Mouse (Mus musculus): Measurements from ENCODE around the gene Setdb1. TPM values are rescaled to one million over a fixed set of nuclear protein-coding genes. Genes with fewer than 3 reads are reported as not detected.

Setdb1 gene
- polyA plus RNA-seq, 1 experiment from 2014 or later = 15.9 TPM

DNA sequence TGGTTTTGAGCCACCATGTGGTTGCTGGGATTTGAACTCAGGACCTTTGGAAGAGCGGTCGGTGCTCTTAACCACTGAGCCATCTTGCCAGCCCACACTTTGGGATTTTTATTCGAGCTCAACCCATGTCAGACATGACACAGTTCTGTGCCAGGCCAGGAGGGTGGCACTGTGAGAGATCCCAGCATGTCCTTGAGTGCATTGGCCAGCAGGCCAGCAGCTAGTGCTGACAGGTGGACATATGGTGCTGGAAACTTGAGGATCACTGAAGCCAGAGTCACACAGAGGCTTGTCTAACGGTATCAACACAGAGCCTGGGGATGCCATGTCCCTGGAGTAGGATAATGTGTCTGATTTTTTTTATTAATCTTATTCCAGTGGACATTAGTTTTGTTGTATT, 67.6 kb downstream of the Setdb1 start:
- H3K36me3 ChIP-seq = peaks cover 54% of the 10 kb centered on the region
- no peak for ATAC-seq (ENCODE audit: low read depth)
- DNase-seq = no peak
- H3K4me1 ChIP-seq (replicated peaks) = peaks cover 47% of the 10 kb centered on the region
- no peak overlapping the region for H3K4me3 ChIP-seq (replicated peaks)
- no peaks in the 10 kb centered on the region for H3K9me3 ChIP-seq (replicated peaks)
- no peak overlapping the region for H3K27ac ChIP-seq
- no peak overlapping the region for H3K9ac ChIP-seq
- H3K27me3 ChIP-seq = no peaks in the 10 kb centered on the region
- H3K4me2 ChIP-seq = no peak overlapping the region
- 85% methylated on average over 4 of the region's 4 CpGs for WGBS (ENCODE audit: insufficient replicate concordance)

DNA sequence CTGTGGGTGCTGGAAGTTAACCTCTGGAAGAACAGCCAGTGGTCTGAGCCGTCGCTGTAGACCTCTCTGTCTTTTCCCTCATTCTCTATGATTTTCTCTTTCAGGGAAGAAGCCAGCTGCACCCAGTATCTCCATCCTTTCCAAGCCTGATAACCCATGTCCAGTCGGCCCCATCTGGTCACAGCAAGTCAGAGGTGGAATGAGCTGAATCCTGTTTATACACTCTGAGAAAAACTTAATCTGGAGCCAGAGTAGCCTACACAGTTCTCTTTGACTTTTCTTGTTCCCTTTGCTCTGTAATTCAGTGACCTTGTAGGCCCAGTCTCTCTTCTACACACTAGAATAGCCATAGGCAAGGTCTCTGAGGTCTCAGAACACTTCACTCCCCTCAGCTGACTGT, 69.5 kb downstream of the Setdb1 start:
- H3K9ac ChIP-seq = no peak overlapping the region
- no peak overlapping the region for H3K4me2 ChIP-seq
- peaks cover 41% of the 10 kb centered on the region for H3K4me1 ChIP-seq (replicated peaks)
- no peak overlapping the region for H3K27ac ChIP-seq
- DNase-seq = no peak
- peaks cover 38% of the 10 kb centered on the region for H3K36me3 ChIP-seq
- H3K4me3 ChIP-seq (replicated peaks) = no peak overlapping the region
- no peaks in the 10 kb centered on the region for H3K27me3 ChIP-seq
- 79% methylated on average over 3 of the region's 3 CpGs for WGBS (ENCODE audit: insufficient replicate concordance)
- no peak for ATAC-seq (ENCODE audit: low read depth)
- no peaks in the 10 kb centered on the region for H3K9me3 ChIP-seq (replicated peaks)

DNA sequence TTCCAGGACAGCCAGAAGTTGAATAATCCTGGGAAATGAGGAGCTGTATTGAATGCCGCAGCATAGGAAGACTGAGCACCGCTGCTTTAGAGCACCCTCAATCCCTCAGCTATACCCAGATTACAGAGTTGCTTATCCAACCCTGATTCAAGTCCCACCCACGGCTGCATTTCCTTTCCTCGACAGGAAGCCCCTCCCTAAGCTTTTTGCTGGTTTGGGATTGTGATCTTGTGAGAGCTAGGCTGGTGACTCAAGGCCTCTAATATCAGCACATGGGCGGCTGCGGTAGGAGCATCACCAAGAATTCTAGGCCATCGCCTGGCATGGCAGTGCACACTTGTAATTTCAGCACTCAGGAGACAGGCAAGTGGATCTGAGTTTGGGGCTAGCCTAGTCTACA, 70.5 kb downstream of the Setdb1 start:
- 48% methylated on average over 7 of the region's 7 CpGs for whole genome bisulfite sequencing (ENCODE audit: insufficient replicate concordance)
- no peak for ATAC-seq (ENCODE audit: low read depth)
- H3K4me2 ChIP-seq = no peak overlapping the region
- no peaks in the 10 kb centered on the region for H3K9me3 ChIP-seq (replicated peaks)
- no peak for DNase-seq
- no peak overlapping the region for H3K9ac ChIP-seq
- H3K4me3 ChIP-seq (replicated peaks) = no peak overlapping the region
- no peaks in the 10 kb centered on the region for H3K27me3 ChIP-seq
- peaks cover 41% of the 10 kb centered on the region for H3K4me1 ChIP-seq (replicated peaks)
- H3K36me3 ChIP-seq = peaks cover 38% of the 10 kb centered on the region
- no peak overlapping the region for H3K27ac ChIP-seq

DNA sequence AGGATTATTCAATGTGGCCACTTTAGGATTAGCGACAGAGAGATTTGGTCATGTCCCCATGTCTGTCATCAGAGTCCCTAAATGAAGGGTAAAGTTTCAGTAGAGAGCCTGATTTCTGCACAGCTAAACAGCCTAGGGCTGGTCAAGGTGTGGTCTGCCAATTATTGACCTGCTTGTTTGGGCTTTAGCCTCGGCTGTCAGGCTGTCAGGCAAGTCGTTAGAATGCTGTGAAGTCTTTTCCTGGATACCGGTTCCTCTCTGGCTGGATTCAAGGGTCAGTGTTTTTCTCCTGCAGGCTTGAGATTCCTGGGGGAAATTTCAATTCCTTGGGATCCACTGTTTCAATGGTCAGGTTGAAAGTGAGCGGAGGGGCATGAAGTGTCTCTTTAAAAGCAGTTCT, 71.0 kb downstream of the Setdb1 start:
- DNase-seq = no peak

DNA sequence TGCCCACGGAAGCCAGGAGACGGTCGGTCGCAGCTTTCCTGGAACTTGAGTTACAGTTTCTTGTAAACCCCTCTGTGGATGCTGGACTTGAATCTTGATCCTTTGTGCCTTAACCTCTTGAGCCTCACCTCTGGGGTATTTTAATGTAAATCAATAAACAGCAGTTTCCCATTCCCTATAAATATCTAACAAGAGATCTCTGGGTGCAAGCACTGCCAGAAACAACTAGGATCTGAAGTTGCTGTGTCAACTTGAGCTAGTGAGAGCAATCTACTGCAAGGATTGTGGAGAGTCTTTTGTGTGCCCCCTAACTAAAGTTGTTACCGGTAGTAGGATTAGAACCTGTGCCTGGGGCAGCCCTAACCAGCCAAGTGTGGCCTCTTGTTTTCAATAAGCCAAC, 71.6 kb downstream of the Setdb1 start:
- no peak for ATAC-seq (ENCODE audit: low read depth)

More for the DNA sequence above, 71.0 kb downstream of the Setdb1 start:
- Histone ChIP-seq H3K4me2 (no peak overlapping the region), H3K9me3 (replicated peaks) (no peaks in the 10 kb centered on the region), H3K27ac (no peak overlapping the region), H3K27me3 (no peaks in the 10 kb centered on the region), H3K9ac (no peak overlapping the region), H3K4me1 (replicated peaks) (peaks cover 39% of the 10 kb centered on the region), H3K36me3 (peaks cover 33% of the 10 kb centered on the region), H3K4me3 (replicated peaks) (no peak overlapping the region)
- 67% methylated on average over 5 of the region's 5 CpGs for WGBS (ENCODE audit: insufficient replicate concordance)
- ATAC-seq (ENCODE audit: low read depth) = no peak

DNA sequence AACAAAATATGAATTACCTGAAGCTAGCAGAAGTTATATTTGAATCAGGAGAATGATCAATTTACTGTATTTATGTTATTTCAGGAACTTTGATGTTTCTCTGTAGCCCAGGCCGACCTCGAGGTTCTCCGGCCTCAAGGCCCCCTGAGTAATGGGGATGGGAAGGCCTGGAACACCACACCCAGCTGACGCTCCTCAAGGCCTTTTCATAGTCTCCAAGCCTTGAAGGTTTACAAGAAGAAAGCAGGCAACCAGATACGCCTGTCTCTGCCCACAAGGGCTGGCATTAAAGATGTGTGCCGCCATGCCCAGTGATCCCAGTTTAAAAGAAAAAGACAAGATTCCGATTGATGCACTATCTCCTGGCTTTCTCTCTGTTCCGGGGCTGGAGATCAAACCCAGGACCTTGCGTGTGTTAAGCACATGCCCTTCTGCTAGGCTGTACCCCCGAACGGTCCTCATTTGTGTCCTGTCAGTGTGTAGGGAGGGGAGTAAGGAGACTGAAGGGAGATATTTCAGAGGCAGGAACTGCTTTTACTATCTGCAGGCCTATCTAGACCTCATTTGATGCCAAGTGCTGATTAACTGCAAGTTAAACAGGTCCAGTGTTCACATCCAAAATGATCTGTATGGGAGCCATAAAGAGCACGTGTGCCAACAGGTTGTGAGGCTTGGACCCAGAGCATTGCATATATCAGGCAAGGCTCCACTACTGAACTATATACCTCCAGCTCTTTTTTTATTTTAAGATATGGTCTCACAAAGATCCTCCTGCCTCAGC, 72.3 kb downstream of the Setdb1 start:
- Histone ChIP-seq H3K27ac (no peak overlapping the region), H3K36me3 (peaks cover 23% of the 10 kb centered on the region), H3K9me3 (replicated peaks) (no peaks in the 10 kb centered on the region), H3K4me3 (replicated peaks) (peak overlapping the region; percentile 82), H3K27me3 (no peaks in the 10 kb centered on the region), H3K9ac (no peak overlapping the region), H3K4me2 (peak overlapping the region; percentile 79), H3K4me1 (replicated peaks) (peaks cover 51% of the 10 kb centered on the region)
- DNase-seq (no peak), ATAC-seq (ENCODE audit: low read depth) (no peak)
- WGBS (ENCODE audit: insufficient replicate concordance) = 82% methylated on average over 12 of the region's 12 CpGs

More for the DNA sequence above, 71.6 kb downstream of the Setdb1 start:
- peaks cover 29% of the 10 kb centered on the region for H3K36me3 ChIP-seq
- H3K9ac ChIP-seq = no peak overlapping the region
- peaks cover 45% of the 10 kb centered on the region for H3K4me1 ChIP-seq (replicated peaks)
- WGBS (ENCODE audit: insufficient replicate concordance) = 83% methylated on average over 5 of the region's 5 CpGs
- no peak overlapping the region for H3K4me2 ChIP-seq
- H3K9me3 ChIP-seq (replicated peaks) = no peaks in the 10 kb centered on the region
- H3K27ac ChIP-seq = no peak overlapping the region
- no peaks in the 10 kb centered on the region for H3K27me3 ChIP-seq
- DNase-seq = no peak
- H3K4me3 ChIP-seq (replicated peaks) = no peak overlapping the region

DNA sequence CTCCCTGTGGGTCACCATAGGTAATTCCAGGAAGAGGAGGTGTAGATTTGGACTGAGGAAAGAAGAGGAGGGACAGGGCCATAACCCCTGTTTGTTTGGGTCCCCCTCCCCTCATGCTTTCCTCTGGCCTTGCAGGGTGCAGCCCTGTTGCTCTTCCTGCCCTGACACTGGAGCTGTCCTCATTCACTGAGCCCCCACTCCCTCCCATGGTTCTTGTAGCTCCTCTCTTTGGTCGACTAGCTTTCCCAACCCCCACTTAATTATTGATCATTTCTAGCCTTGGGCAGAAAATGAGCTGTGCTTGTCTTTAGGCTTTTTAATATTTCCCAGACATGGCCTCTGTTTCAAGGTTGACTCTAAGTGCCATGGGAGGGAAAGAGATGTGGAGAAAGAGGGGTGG, 72.9 kb downstream of the Setdb1 start:
- ATAC-seq (ENCODE audit: low read depth) (no peak), DNase-seq (no peak)
- Histone ChIP-seq H3K9ac (peak overlapping the region; percentile 89), H3K4me1 (replicated peaks) (peaks cover 57% of the 10 kb centered on the region), H3K4me2 (peak overlapping the region; percentile 79), H3K9me3 (replicated peaks) (no peaks in the 10 kb centered on the region), H3K36me3 (peaks cover 18% of the 10 kb centered on the region), H3K27ac (peak overlapping the region; percentile 97), H3K27me3 (no peaks in the 10 kb centered on the region), H3K4me3 (replicated peaks) (peak overlapping the region; percentile 82)
- 35% methylated on average over 1 of the region's 1 CpGs for WGBS (ENCODE audit: insufficient replicate concordance)

DNA sequence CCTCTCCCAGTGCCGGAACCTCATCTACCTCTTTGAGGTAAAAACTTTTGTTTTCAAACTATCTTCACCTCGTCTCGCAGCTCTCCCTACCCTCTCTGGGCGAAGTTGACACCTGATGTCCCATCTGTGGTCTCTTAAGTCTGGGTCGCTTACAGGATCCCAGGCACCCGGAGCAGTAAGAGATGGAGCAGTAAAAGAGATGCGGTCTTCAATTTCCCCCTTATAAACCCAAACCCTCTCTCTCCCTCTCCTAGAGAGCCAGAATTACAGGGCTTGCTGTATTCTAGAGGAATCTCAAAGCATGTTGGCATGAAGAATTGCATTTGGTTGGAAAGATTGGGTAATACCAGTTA, 73.4 kb downstream of the Setdb1 start:
- WGBS (ENCODE audit: insufficient replicate concordance) = 4% methylated on average over 7 of the region's 7 CpGs
- Histone ChIP-seq H3K4me1 (replicated peaks) (peaks cover 62% of the 10 kb centered on the region), H3K27me3 (no peaks in the 10 kb centered on the region), H3K4me2 (peak overlapping the region; percentile 79), H3K9ac (peak overlapping the region; percentile 89), H3K9me3 (replicated peaks) (no peaks in the 10 kb centered on the region), H3K36me3 (peaks cover 13% of the 10 kb centered on the region), H3K4me3 (replicated peaks) (peak overlapping the region; percentile 82), H3K27ac (peak overlapping the region; percentile 97)
- ATAC-seq (ENCODE audit: low read depth) (no peak), DNase-seq (no peak)

DNA sequence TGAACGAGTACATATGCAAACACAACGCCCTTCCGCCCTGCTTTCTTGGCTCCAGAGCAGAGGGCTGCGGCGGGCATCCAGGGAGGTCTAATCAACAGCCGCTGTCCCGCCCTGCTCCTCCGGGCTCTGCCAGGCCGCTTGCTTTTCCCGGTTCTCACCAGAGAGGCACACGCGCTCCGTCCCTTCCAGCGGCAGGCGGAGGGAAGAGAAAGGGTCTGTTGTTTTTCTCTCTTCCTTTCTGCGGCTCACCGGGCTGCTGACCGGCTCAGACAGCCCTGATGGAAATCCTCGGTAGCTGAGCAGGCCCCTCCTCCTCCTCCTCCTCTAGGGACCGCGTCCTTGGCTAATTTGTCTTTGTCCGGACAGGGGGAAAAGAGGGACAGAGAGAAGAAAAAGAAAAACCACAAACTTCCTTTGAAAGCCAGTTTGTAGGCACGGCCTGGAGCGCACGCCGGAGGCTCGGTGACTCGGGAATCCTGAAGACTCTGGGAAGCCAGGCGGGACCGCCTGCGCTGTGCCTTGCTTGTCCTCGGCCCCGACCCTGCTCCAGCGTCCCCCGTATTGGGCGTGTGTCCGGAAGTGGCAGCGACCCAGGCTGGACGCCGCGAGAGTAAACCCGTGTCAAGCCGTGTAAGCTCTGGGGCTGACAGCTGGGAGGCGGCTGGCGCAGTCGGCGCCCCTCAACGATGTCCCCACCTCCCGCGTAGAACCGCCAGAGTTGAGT, 74.0 kb downstream of the Setdb1 start:
- ATAC-seq (ENCODE audit: low read depth) = peak; percentile 77
- Histone ChIP-seq H3K4me3 (replicated peaks) (peak overlapping the region; percentile 82), H3K27ac (peak overlapping the region; percentile 97), H3K4me1 (replicated peaks) (peaks cover 67% of the 10 kb centered on the region), H3K4me2 (peak overlapping the region; percentile 79), H3K9me3 (replicated peaks) (no peaks in the 10 kb centered on the region), H3K27me3 (no peaks in the 10 kb centered on the region), H3K9ac (peak overlapping the region; percentile 89), H3K36me3 (peaks cover 8% of the 10 kb centered on the region)
- peak; percentile 75 for DNase-seq
- WGBS (ENCODE audit: insufficient replicate concordance) = under 1% methylated on average over 51 of the region's 51 CpGs

DNA sequence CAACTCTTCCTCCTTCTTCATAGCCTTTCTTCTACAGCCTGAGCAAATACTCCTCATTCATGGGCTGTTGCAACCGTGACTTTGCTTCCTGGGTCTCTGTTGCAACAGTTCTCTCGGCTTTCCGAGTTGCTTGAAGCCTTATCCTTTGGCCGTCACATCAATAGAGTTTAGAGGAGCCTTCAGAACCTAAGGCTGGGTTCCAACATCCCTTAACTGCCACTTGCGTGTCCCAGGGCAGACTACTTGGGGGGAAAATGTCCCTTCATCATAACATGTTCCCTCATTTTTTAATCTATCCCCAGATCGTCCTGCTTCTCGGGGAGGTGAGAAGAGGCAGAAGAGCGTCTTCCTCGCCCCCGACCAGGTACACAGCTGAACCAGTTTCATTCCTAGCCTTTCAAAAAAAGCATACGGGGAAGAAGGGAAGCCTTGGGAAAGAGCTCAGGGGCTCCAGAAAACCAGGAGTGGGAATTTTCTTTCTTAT, 74.6 kb downstream of the Setdb1 start:
- Histone ChIP-seq H3K4me3 (replicated peaks) (peak overlapping the region; percentile 82), H3K36me3 (0 out of 2 replicates have a peak, but pooled peaks cover 2% of the 10 kb centered on the region), H3K4me2 (peak overlapping the region; percentile 79), H3K27me3 (no peaks in the 10 kb centered on the region), H3K27ac (peak overlapping the region; percentile 97), H3K9ac (peak overlapping the region; percentile 89), H3K9me3 (replicated peaks) (no peaks in the 10 kb centered on the region), H3K4me1 (replicated peaks) (peaks cover 73% of the 10 kb centered on the region)
- whole genome bisulfite sequencing (ENCODE audit: insufficient replicate concordance) = under 1% methylated on average over 11 of the region's 11 CpGs
- DNase-seq (no peak), ATAC-seq (ENCODE audit: low read depth) (peak; percentile 13)

DNA sequence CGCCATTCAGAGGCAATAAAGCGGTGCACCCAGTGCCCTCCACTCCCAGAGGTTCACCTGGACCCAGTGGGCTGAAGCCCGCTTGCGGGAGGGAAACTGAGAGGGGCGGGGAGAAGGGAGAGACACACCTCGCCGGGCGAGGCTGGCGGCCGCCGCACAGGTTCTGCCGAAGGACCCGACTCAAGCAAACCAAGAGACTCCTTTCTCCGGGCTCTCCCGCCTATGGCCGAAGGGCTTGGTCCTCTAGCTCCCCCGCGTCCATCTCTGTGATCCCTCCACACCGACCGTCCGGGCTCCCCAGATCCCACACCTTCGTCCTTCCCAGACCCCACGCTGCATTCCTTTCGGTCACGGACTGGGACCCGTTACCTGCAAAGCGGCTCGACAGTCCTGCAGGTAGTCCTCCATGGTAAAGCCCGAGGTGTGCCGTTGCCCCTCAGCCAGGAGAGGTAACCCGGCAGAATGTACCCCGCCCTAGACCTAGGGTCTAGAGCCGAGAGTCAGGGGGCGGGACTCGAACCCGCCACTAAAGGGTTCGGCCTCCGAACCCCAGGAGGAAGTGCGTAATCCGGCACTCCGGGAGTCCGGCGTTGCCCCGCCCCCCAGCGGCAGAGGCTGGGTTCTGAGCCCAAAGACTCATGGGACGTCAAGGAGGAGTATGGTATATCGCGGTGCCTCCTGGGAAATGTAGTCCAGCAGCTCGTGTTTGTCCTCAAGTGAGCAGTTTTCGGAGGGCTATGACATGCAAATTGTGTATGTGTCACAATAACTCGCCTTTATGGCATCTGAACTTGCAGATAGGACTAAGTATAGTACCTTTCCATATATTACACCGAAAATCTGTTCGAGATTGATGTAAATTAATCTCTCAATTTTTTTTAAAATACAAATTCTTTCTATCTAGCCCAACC, 75.5 kb downstream of the Setdb1 start, which contains the start of the genes Mindy1 and Prune1:
Gene Mindy1, plus strand, starts transcription at position 130 of the 911 bp plus-strand sequence.
Gene Prune1, minus strand, starts transcription at position 861 of the 911 bp plus-strand sequence.
- Histone ChIP-seq H3K4me1 (replicated peaks) (peaks cover 76% of the 10 kb centered on the region), H3K9ac (peak within 1 kb of the TSS; percentile 90), H3K27ac (peak within 1 kb of the TSS; percentile 97), H3K4me3 (replicated peaks) (peak within 1 kb of the TSS; percentile 82), H3K27me3 (no peaks in the 10 kb centered on the region), H3K9me3 (replicated peaks) (no peaks in the 10 kb centered on the region), H3K36me3 (no peaks in the 10 kb centered on the region), H3K4me2 (peak within 1 kb of the TSS; percentile 79)
- ATAC-seq (ENCODE audit: low read depth) (peak; percentile 83), DNase-seq (peak; percentile 99)
- under 1% methylated on average over 53 of the region's 53 CpGs for WGBS (ENCODE audit: insufficient replicate concordance)

All from liver, embryonic 13.5 days (tissue).